Mouse (Mus musculus) 416B (cell line): ENCODE results near the gene Nectin2.

Experiments used
- DNase-seq: peaks from one replicate; pipeline ENCODE4 v3.0.0; 2011; ENCODE audit warnings: low read depth

The Nectin2 gene

GRCm38 (mm10) chr7:19744590-19745385, 5.5 kb downstream of the Nectin2 start:
- peak; percentile 73 for DNase-seq

GRCm38 (mm10) chr7:19743791-19744190, 6.5 kb downstream of the Nectin2 start:
- DNase-seq = no peak

GRCm38 (mm10) chr7:19742468-19742867, 7.8 kb downstream of the Nectin2 start:
- no peak for DNase-seq

- DNase-seq = no peak
These were observed 8.8 kb downstream of the Nectin2 start for GRCm38 (mm10) chr7:19741329-19742031.

- DNase-seq = peak; percentile 36
These were observed 10.0 kb downstream of the Nectin2 start for GRCm38 (mm10) chr7:19740269-19740668.

- peak; percentile 35 for DNase-seq
These were observed 11.5 kb downstream of the Nectin2 start for GRCm38 (mm10) chr7:19738771-19739170.

- DNase-seq = peak; percentile 99
These were observed 13.8 kb downstream of the Nectin2 start for GRCm38 (mm10) chr7:19736389-19737057.

GRCm38 (mm10) chr7:19734178-19734666, 16.1 kb downstream of the Nectin2 start:
- DNase-seq = no peak

- DNase-seq = peak; percentile 40
These were observed 23.7 kb downstream of the Nectin2 start for GRCm38 (mm10) chr7:19726541-19726940.

- no peak for DNase-seq
These were observed 26.1 kb downstream of the Nectin2 start for GRCm38 (mm10) chr7:19724167-19724566.

- peak; percentile 70 for DNase-seq
These were observed 27.5 kb downstream of the Nectin2 start for GRCm38 (mm10) chr7:19722754-19723195.

- DNase-seq = no peak
These were observed 31.1 kb downstream of the Nectin2 start for GRCm38 (mm10) chr7:19719200-19719599.

- DNase-seq = no peak
These were observed 31.9 kb downstream of the Nectin2 start for GRCm38 (mm10) chr7:19718297-19718952.

GRCm38 (mm10) chr7:19717346-19717745, 32.9 kb downstream of the Nectin2 start:
- no peak for DNase-seq

GRCm38 (mm10) chr7:19716822-19717221, 33.5 kb downstream of the Nectin2 start:
- DNase-seq = no peak

GRCm38 (mm10) chr7:19716055-19716682, 34.1 kb downstream of the Nectin2 start:
- DNase-seq = no peak

GRCm38 (mm10) chr7:19715239-19716054, 34.8 kb downstream of the Nectin2 start, which contains the start of gene Tomm40:
TSS of gene Tomm40 (minus strand) at chr7:19715438.
- DNase-seq = peak; percentile 100

GRCm38 (mm10) chr7:19714836-19715235, 35.4 kb downstream of the Nectin2 start:
- no peak for DNase-seq

GRCm38 (mm10) chr7:19713598-19713997, 36.7 kb downstream of the Nectin2 start:
- DNase-seq = no peak

- peak; percentile 45 for DNase-seq
These were observed 37.1 kb downstream of the Nectin2 start for GRCm38 (mm10) chr7:19713196-19713595.
